Mouse (Mus musculus) cortical plate, adult 2 months (tissue): ENCODE data around the gene Camta1.

Experiments used
- CTCF ChIP-seq: fragments of 200-500 bp; IDR thresholded peaks from 2 replicates; pipeline ENCODE4 v1.5.1; 2011; ENCODE audit warnings: mild to moderate bottlenecking, control low read depth, low read length; ENCODE audit not compliant: insufficient read depth; ENCODE audit errors: extremely low read depth
- POLR2A ChIP-seq: fragments of 200-500 bp; IDR thresholded peaks from 2 replicates; pipeline ENCODE4 v1.6.1; 2011; ENCODE audit warnings: mild to moderate bottlenecking, low read length, control low read depth; ENCODE audit not compliant: insufficient read depth; ENCODE audit errors: extremely low read depth

GRCm38 (mm10) chr4:151618420-151619310 is 243.0 kb downstream of the Camta1 start:
- no peak for TF ChIP-seq POLR2A
- no peak for TF ChIP-seq CTCF
